Mouse (Mus musculus) splenic B cell, adult 2 months (primary cell): Measurements from ENCODE around the gene Agrp.
"Not testable (repeated sequence)": the region's sequence is repeated elsewhere in the genome, so short reads cannot be mapped to it uniquely, and the experiment has no call there.

Experiments used
- DNase-seq: peaks from one replicate; pipeline ENCODE4 v3.0.0-alpha.2; 2011; ENCODE audit warnings: low read depth, low spot score
- H3K27me3 ChIP-seq: 2 replicates; pipeline ENCODE4 v1.6.1; 2012; ENCODE audit warnings: mild to moderate bottlenecking, low read length, moderate library complexity, mixed read lengths; ENCODE audit not compliant: control insufficient read depth, poor library complexity, insufficient read depth, severe bottlenecking
- H3K36me3 ChIP-seq: 2 replicates; pipeline ENCODE4 v1.6.1; 2012; ENCODE audit warnings: mild to moderate bottlenecking, low read length, moderate library complexity, mixed read lengths; ENCODE audit not compliant: control insufficient read depth, poor library complexity, insufficient read depth, severe bottlenecking

Gene Agrp

DNA sequence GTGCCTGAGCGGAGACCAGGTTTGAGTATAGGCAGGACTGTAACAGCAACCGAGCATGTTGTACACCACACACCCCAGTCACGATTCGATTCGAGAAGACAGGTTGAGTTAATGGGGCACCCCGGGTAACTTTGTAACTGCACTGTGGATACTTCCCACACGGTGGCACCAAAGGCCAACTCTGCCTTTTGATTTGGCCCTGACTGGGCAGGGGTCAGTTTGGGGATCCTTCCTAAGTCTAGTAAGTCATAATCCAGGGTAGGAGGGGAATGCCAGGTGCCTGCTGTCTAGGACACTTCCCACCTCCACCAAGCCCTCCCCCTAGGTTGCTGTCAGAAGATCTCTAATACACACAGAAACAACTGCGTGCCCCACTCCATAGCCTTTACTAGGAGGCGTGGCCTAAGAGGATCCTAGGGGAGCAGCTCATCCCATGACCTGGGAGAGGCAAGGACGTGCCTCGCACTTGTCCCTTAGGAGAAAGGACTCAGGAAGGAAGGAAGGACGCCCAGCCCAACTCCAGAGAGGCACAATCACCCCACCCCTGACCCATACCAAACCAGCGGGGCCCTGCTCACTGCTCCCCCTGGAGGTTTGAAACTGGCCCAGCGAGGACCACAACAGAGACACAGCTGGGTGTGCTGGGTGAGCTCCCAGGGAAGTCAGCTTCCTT is 40.7 kb downstream of the Agrp start:
- peak; percentile 81 for DNase-seq
- Histone ChIP-seq H3K36me3 (no peaks in the 10 kb centered on the region), H3K27me3 (no peaks in the 10 kb centered on the region)

DNA sequence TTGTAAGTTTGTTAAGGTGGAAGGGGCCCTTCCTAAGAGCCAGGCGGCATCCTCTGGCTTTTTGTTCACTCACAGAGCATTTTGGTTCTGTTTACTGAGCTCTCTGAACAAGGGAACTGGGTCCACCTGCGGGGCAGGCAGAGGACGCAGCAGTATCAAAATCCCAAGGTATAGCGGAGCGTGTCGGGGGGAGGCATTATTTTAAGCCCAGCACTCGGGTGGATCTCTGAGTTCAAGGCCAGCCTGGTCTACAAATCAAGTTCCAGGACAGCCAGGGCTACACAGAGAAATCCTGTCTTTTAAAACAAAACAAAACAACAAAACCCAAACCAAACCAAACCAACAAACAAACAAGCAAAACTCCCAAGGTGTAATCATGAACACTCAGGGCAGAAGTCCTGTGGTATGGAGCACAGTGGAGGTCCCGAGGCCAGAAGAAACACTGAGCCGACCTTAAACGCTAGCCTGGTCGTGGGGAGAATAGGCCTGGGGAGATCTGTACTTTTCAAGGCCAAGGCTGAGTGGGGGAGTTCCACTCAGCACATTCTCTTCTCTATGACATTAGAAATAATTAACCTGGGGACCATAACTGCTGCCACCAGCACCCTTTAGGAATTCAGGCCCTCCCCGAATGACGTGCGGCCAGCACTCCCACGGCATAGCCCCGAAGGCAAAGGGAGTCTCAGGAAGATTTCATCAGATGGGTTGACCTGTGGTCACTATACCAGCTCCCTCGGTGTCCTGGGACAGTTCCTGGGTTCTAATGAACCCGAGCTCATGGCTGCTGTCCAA is 42.5 kb downstream of the Agrp start:
- no peaks in the 10 kb centered on the region; the same call in 1 of the 2 replicates for H3K27me3 ChIP-seq
- H3K36me3 ChIP-seq, result no peaks in the 10 kb centered on the region
- no peak for DNase-seq

DNA sequence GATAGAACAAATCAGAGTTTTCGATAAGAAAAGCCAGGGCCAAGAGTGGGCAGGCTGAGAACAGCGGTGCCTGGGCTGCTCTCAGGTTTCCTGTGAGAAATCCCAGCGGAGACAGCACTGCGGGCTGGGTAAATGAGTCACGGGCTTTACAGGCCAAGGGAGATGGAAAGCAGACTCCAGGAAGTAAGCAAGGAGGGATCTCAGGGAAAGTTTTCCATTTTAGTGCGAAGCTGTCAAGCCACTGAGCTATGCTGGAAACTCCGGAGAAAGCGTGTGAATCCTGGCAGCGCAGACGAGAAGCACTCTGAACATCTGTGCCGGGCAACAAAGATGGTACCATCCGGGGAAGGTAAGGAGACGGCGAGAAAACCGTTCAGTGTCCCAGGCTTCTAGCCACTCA is 43.3 kb downstream of the Agrp start:
- no peaks in the 10 kb centered on the region; the same call in 1 of the 2 replicates for H3K27me3 ChIP-seq
- H3K36me3 ChIP-seq, result no peaks in the 10 kb centered on the region
- DNase-seq, result no peak

DNA sequence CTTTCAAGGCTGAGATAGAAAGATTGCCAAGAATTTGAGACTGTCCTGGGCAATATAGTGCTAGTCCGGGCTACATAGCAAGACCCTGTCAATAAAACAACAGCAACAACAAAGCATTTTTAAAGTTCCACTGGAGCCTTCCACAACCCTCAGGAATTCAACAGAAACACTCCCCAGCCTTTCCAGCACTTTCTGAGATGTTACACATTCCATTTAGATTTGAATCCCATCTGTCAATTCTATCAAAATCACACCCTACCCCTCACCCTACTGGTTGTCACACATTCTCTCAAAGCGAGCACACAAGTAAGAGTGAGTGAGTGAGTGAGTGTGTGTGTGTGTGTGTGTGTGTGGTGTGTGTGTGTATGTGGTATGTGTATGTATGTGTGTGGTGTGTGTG is 44.8 kb downstream of the Agrp start:
- DNase-seq, result no peak

DNA sequence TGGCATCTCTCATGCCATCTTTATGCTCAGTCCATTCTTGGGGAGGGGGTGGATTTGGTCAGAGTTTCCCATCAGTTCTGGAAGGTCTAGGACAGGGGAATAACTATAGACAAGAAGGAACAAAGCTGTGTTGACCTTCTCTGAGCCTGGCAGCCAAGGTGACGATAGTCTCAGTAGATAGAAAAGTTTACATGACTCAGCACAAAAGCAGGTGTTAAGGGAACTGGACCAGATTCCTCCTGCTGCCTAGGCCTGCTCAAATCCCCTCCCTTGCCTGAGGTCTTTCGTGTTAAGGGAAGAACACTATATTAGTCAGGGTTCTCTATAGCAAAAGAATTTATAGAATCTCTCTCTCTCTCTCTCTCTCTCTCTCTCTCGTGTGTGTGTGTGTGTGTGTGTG is 57.5 kb downstream of the Agrp start:
- no peak for DNase-seq
- no peaks in the 10 kb centered on the region for H3K27me3 ChIP-seq
- H3K36me3 ChIP-seq, result no peaks in the 10 kb centered on the region

More for the DNA sequence above, 44.8 kb downstream of the Agrp start:
- no peaks in the 10 kb centered on the region; the same call in 1 of the 2 replicates for H3K27me3 ChIP-seq
- no peaks in the 10 kb centered on the region for H3K36me3 ChIP-seq

DNA sequence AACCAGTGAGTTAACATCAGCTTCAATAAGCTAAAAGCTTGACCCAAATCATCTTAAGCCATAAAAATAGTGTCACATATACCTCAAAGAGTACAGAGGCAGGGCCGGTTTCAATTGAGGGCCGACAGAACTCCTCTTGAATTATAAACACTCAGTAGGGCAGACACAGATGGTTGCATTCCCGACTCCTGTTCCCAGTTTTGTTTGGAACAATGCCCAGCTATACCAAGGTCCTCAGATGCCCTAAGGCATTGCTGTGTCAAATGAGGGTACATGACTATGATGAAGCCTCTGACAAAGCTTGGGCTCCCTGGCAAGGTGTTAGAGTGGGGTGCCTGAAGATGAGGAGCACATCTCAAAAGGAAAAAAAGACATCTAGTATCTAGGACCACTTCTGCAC is 61.7 kb downstream of the Agrp start:
- no peaks in the 10 kb centered on the region for H3K36me3 ChIP-seq
- DNase-seq, result no peak

DNA sequence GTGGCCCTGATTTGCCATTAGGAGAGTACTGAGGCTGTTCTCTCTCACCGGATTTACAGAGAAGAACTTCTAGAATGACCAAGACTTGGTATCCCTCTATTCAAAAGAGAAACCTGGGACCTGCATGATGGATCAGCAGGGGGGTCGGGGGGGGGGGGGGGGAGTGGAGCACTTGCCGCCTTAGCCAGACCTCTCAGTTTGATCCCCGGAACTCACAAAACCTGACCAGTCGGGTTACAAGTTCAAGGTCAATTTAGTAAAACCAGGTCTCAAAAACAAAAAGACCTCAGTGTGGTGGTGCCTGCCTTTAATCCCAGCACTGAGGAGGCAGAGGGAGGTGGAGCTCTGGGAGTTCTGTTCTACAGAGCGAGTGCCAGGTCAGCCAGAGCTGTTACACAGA is 62.5 kb downstream of the Agrp start:
- DNase-seq, result no peak
- H3K36me3 ChIP-seq, result no peaks in the 10 kb centered on the region

More for the DNA sequence above, 61.7 kb downstream of the Agrp start:
- H3K27me3 ChIP-seq, result no peaks in the 10 kb centered on the region

DNA sequence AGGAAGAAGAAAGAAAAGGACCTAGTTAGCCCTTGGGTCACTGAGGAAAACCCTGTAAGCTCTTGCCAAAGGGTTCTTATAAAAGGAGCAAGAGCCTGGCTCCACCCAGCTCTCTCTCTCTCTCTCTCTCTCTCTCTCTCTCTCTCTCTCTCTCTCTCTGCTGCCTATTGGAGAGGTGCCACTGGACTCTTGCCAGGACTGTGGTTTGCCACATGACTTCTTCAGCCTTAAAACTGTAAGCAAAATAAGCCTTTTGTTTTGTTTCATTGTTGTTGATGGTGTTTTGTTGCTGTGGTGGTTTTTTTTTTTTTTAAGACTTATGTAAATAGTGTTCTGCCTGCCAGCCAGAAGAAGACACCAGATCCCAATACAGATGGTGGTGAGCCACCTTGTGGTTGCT is 63.8 kb downstream of the Agrp start:
- H3K27me3 ChIP-seq, result no peaks in the 10 kb centered on the region
- H3K36me3 ChIP-seq, result no peaks in the 10 kb centered on the region
- no peak for DNase-seq

More for the DNA sequence above, 62.5 kb downstream of the Agrp start:
- no peaks in the 10 kb centered on the region for H3K27me3 ChIP-seq

DNA sequence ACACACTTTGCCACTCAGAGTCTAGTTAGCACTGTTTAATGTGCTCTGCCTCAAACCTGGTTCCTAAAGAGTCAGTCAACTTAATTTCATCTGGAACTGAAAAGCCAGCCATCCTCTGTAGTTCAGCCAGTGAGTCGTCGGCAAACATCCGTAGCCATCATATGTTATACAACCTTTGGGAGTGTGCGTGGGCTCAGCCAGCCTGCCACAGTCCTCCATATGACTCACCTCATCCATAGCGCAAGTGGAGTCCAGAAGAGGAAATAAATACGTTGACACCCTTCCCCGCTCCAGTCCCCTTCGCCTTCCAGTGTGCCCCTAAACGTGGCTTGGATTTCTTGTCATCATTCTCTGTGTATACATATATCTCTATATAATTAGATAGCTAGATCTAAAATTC is 65.4 kb downstream of the Agrp start:
- DNase-seq, result no peak
- Histone ChIP-seq H3K27me3 (no peaks in the 10 kb centered on the region), H3K36me3 (no peaks in the 10 kb centered on the region)

DNA sequence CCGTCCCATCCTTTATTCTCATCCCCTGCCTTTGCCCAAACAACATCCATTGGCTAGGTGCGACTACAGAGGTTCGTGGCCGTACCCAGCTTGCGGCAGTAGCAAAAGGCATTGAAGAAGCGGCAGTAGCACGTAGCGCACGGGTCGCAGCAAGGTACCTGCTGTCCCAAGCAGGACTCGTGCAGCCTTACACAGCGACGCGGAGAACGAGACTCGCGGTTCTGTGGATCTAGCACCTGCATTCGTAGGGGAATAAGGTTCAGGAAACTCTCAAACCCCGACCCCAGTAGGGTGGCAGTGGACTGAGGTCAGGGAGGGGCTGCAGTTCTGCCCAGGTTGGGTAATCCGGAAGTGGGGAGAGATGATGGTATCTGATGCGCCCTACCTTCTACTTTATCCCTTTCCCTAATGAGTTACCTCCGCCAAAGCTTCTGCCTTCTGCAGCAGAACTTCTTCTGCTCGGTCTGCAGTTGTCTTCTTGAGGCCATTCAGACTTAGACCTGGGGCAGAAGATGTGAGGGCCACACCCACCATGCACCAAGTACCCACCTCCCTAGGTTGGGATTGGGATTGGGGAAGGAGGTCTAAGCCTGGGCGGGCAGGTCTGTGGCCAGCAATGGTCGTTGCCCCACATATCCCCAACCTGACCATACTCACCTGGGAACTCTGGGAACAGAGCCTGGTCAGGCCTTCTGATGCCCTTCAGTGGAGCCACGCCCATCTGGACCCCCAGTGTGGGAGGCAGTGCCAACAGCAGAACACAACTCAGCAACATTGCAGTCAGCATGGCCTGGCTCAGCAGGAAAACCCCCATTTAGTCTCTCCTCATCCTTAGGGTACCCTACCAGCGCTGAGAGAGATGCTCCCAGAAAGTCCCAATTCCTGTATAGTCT is 70.2 kb downstream of the Agrp start:
- Histone ChIP-seq H3K36me3 (no peaks in the 10 kb centered on the region), H3K27me3 (no peaks in the 10 kb centered on the region)
- DNase-seq, result peak; percentile 50

DNA sequence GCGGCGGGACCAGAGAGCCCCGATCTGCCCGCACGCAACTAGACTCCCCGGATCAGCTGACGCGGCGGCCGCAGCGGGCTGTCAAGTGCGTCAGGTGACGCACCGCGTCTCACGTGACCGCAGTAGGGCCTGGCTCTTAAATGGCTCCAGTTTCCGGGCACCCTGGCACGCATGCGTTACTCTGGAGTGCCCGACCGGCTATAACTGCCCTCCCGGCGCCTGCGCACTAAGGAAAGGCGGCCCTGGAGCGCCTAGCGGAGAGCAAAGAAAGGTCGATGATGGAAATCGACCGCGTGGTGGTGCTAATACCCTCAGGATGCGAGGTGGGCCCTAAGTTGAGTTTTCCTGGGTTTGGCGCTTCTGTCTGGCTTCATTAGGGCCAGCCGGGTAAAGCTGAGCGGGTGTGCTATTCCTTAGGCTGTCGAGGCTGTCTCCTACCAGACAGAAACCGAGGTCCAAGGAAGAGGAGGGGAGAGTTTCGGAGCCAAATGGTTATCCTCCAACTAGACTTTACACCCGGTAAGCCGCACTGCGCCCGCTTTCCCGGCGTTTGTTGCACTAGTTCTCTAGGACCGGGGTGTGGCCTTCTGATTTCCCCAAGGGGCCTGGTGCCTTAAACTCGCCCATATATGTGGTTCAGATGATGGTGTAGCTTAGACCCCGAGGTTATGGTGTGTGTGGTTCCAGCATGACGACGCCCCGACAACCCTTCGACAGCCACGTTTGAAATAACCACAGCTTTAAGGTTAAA is 71.1 kb downstream of the Agrp start, which contains the start of gene Atp6v0d1:
TSS of gene Atp6v0d1 (minus strand) at position 96 of the 751 bp plus-strand sequence.
- Histone ChIP-seq H3K36me3 (no peaks in the 10 kb centered on the region), H3K27me3 (no peaks in the 10 kb centered on the region)
- peak; percentile 100 for DNase-seq

DNA sequence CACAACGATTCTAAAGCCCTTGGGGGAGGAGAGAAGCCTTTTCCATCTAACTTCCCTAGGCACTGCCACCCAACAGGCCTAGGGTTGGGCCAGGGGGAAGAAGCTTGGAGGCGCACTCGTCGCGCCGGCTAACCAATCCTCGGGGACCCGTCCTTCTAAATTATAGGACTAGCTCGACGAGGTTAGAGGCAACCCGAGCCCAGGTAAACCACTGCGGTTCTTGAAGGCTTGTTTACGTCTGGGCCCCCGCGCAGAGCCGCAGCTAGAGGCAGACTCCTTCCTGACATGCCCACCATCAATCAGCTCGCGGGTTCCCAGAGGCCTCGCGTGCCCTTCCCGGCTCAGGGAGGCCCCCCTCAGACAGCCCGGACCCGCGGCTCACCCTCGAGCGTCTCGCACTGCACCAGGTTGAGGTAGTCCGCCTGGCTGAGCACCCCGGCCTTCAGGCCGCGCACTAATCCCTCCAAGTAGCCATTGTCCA is 71.8 kb downstream of the Agrp start:
- peak; percentile 55 for DNase-seq
- Histone ChIP-seq H3K36me3 (no peaks in the 10 kb centered on the region), H3K27me3 (no peaks in the 10 kb centered on the region)

DNA sequence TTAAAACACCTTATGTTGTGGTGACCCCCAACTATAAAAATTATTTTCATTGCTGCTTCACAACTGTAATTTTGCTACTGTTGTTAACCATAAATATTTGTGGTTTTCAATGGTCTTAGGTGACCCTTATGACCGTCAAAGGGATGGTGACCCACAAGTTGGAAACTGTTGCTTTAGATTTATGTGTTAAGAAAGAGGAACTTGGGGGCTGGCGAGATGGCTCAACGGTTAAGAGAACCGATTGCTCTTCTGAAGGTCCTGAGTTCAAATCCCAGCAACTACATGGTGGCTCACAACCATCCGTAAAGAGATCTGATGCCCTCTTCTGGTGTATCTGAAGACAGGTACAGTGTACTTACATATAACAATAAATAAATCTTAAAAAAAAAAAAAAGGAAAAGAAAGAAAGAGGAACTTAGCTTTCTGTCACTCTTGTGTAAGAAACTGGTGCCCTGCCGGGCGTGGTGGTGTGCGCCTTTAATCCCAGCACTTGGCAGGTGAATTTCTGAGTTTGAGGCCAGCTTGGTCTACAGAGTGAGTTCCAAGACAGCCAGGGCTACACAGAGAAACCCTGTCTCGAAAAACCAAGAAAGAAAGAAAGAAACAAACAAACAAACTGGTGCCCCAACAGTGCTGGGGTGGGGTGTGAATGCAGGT is 72.5 kb downstream of the Agrp start:
- not testable (repeated sequence) for H3K36me3 ChIP-seq, H3K27me3 ChIP-seq
- peak; percentile 71 for DNase-seq

DNA sequence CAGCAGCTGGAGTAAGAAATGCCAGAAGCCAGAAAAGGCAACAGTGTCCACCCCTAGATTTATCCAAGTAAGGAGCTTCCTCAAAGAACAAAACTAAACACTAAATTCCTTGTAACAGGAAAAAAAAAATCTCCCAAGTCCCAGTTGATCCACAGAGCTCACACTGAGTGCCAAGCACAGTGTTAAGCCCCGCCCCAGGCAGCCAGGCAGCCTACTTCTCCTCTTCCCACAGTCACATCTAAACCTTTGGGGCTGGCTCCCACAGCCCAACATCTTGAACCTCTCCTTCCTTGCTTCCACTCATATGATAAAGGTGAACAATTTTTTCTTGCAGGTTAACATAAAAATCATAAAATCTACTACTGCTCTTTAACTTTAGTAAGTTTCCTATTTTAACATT is 73.3 kb downstream of the Agrp start:
- Histone ChIP-seq H3K27me3 (no peaks in the 10 kb centered on the region), H3K36me3 (no peaks in the 10 kb centered on the region)

More for the DNA sequence above, 73.3 kb downstream of the Agrp start:
- no peak for DNase-seq
